Mouse (Mus musculus): ENCODE results near the gene 5730455P16Rik.
A peak's percentile ranks its signal among the peaks of the same experiment; 100 is the strongest.
"Not testable (repeated sequence)": the region's sequence is repeated elsewhere in the genome, so short reads cannot be mapped to it uniquely, and the experiment has no call there.

5730455P16Rik gene

GRCm38 (mm10) chr11:80377712-80378451 is at the start of gene 5730455P16Rik:
Gene 5730455P16Rik, minus strand, starts transcription at chr11:80378034.
- peak; percentile 55 to 65 for DNase-seq (ENCODE audit: low spot score in 2 of 2)

- DNase-seq (ENCODE audit: low spot score in 2 of 2), result not testable (repeated sequence)
These were observed 48.4 kb upstream of the 5730455P16Rik start for GRCm38 (mm10) chr11:80426029-80426813.

- no peak for DNase-seq (ENCODE audit: low spot score in 2 of 2)
These were observed 47.5 kb upstream of the 5730455P16Rik start for GRCm38 (mm10) chr11:80425247-80425778.

- DNase-seq (ENCODE audit: low spot score in 2 of 2), result no peak
These were observed 46.9 kb upstream of the 5730455P16Rik start for GRCm38 (mm10) chr11:80424691-80425090.

GRCm38 (mm10) chr11:80421421-80422047 is 43.7 kb upstream of the 5730455P16Rik start:
- no peak for DNase-seq (ENCODE audit: low spot score in 2 of 2)

GRCm38 (mm10) chr11:80420202-80420984 is 42.6 kb upstream of the 5730455P16Rik start:
- DNase-seq (ENCODE audit: low spot score in 2 of 2), result no peak

GRCm38 (mm10) chr11:80419743-80420142 is 41.9 kb upstream of the 5730455P16Rik start:
- no peak for DNase-seq (ENCODE audit: low spot score in 2 of 2)

- no peak for DNase-seq (ENCODE audit: low spot score in 2 of 2)
These were observed 39.3 kb upstream of the 5730455P16Rik start for GRCm38 (mm10) chr11:80417085-80417484.

GRCm38 (mm10) chr11:80410377-80410776 is 32.5 kb upstream of the 5730455P16Rik start:
- DNase-seq (ENCODE audit: low spot score in 2 of 2), result no peak

GRCm38 (mm10) chr11:80407878-80408277 is 30.0 kb upstream of the 5730455P16Rik start:
- not testable (repeated sequence) for DNase-seq (ENCODE audit: low spot score in 2 of 2)

- DNase-seq (ENCODE audit: low spot score in 2 of 2), result no peak
These were observed 18.8 kb upstream of the 5730455P16Rik start for GRCm38 (mm10) chr11:80396617-80397016.

- no peak for DNase-seq (ENCODE audit: low spot score in 2 of 2)
These were observed 18.1 kb upstream of the 5730455P16Rik start for GRCm38 (mm10) chr11:80395930-80396329.

GRCm38 (mm10) chr11:80391407-80392120 is 13.7 kb upstream of the 5730455P16Rik start:
- DNase-seq (ENCODE audit: low spot score in 2 of 2), result no peak

GRCm38 (mm10) chr11:80389885-80390284 is 12.1 kb upstream of the 5730455P16Rik start:
- no peak for DNase-seq (ENCODE audit: low spot score in 2 of 2)

GRCm38 (mm10) chr11:80386790-80387189 is 9.0 kb upstream of the 5730455P16Rik start:
- DNase-seq (ENCODE audit: low spot score in 2 of 2), result no peak

- DNase-seq (ENCODE audit: low spot score in 2 of 2), result no peak
These were observed 7.2 kb upstream of the 5730455P16Rik start for GRCm38 (mm10) chr11:80385055-80385454.

- DNase-seq (ENCODE audit: low spot score in 2 of 2), result no peak
These were observed 6.6 kb upstream of the 5730455P16Rik start for GRCm38 (mm10) chr11:80384461-80384860.

- DNase-seq (ENCODE audit: low spot score in 2 of 2), result no peak
These were observed 5.8 kb upstream of the 5730455P16Rik start for GRCm38 (mm10) chr11:80383626-80384046.

- DNase-seq (ENCODE audit: low spot score in 2 of 2), result peak; percentile 93 to 96
These were observed 5.3 kb upstream of the 5730455P16Rik start, which contains the start of gene Zfp207 for GRCm38 (mm10) chr11:80383019-80383625. Gene Zfp207, plus strand, starts transcription at chr11:80383279.

- peak in 1 of 2 experiments; percentile 25 for DNase-seq (ENCODE audit: low spot score in 2 of 2)
These were observed 4.8 kb upstream of the 5730455P16Rik start for GRCm38 (mm10) chr11:80382626-80383018.
